Mouse (Mus musculus): Measurements from ENCODE around the gene Igdcc3.

DNA sequence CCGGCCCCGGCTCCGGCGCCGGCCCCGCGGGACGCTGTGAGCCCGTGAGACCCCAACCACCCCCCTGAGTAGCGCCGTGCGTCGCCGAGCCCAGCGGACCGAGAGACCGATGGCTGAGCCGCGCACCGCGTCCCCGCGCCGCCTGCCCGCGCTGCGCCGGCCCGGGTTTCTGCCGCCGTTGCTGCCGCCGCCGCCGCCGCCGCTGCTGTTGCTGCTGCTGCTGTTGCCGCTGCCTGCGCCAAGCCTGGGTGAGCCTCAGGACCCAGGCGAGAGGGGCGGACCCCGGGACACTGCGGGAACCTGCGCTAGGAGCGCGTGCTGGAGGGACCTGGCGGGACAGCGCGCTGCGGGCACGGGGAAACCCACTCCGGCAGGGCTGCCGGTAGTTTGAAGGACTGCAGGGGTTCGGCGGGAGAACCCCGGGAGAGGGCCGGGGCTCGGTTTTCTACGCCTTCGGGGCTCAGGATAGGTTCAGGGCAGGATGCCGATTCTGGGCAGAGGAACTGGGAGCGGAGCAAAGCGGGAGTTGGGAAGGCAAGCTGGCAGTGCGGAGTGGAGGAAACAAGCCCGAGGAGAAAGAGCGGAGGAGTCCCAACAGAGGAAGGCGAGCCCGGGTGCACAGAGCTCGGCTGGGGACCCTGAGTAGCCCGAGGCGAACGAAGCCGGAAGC, 452 bp downstream of the Igdcc3 start:
- TF ChIP-seq CTCF (IDR thresholded peaks at IDR 0.05; ENCODE audit: insufficient read depth, low read length) (no peak), POLR2A (IDR thresholded peaks at IDR 0.05; ENCODE audit: borderline replicate concordance, extremely low read depth, low read depth, low read length) (no peak)
